Mouse (Mus musculus): ENCODE data around the gene Hoxb6. TPM values are rescaled to one million over a fixed set of nuclear protein-coding genes. Genes with fewer than 3 reads are reported as not detected.

Gene Hoxb6
- polyA plus RNA-seq, 1 experiment from 2014 or later: 0.73 TPM

- no peak for DNase-seq (ENCODE audit: low spot score)
- no peak overlapping the region for H3K4me3 ChIP-seq (ENCODE audit: low read depth, low read length)
- H3K27ac ChIP-seq (replicated peaks; ENCODE audit: low read depth, low read length): no peak overlapping the region
- no peak overlapping the region for H3K9ac ChIP-seq (replicated peaks; ENCODE audit: low read length)
- ATAC-seq (replicated peaks; ENCODE audit: insufficient number of reproducible peaks, low FRiP score, low TSS enrichment, low read depth): no peak
- peak overlapping the region; percentile 2; the same call in 1 of the 2 replicates for H3K4me2 ChIP-seq (ENCODE audit: low read depth, low read length)
- 1% methylated on average over 56 of the region's 58 CpGs for whole genome bisulfite sequencing
- peaks cover 97% of the 10 kb centered on the region for H3K27me3 ChIP-seq (ENCODE audit: control insufficient read depth, insufficient read depth, low read length)
- H3K9me3 ChIP-seq (replicated peaks; ENCODE audit: control insufficient read depth, low read length): no peaks in the 10 kb centered on the region
- H3K4me1 ChIP-seq (ENCODE audit: control insufficient read depth, insufficient read depth, low read length): peaks cover 2% of the 10 kb centered on the region; the same call in 1 of the 2 replicates
- no peaks in the 10 kb centered on the region for H3K36me3 ChIP-seq (replicated peaks; ENCODE audit: control insufficient read depth, insufficient read depth, low read depth, low read length)
Measured at GRCm38 (mm10) chr11:96272024-96272921, 20.0 kb upstream of the Hoxb6 start.

- Histone ChIP-seq H3K9ac (replicated peaks; ENCODE audit: low read length) (no peak overlapping the region), H3K4me3 (ENCODE audit: low read depth, low read length) (no peak overlapping the region), H3K4me1 (ENCODE audit: control insufficient read depth, insufficient read depth, low read length) (peaks cover 2% of the 10 kb centered on the region; the same call in 1 of the 2 replicates), H3K9me3 (replicated peaks; ENCODE audit: control insufficient read depth, low read length) (no peaks in the 10 kb centered on the region), H3K27me3 (ENCODE audit: control insufficient read depth, insufficient read depth, low read length) (peaks cover 99% of the 10 kb centered on the region), H3K36me3 (replicated peaks; ENCODE audit: control insufficient read depth, insufficient read depth, low read depth, low read length) (no peaks in the 10 kb centered on the region), H3K4me2 (ENCODE audit: low read depth, low read length) (no peak overlapping the region), H3K27ac (replicated peaks; ENCODE audit: low read depth, low read length) (no peak overlapping the region)
- 3% methylated on average over 10 of the region's 10 CpGs for WGBS
- ATAC-seq (replicated peaks; ENCODE audit: insufficient number of reproducible peaks, low FRiP score, low TSS enrichment, low read depth) (no peak), DNase-seq (ENCODE audit: low spot score) (no peak)
Measured at GRCm38 (mm10) chr11:96274428-96274827, 17.8 kb upstream of the Hoxb6 start.

- Histone ChIP-seq H3K9ac (replicated peaks; ENCODE audit: low read length) (no peak overlapping the region), H3K27me3 (ENCODE audit: control insufficient read depth, insufficient read depth, low read length) (peaks cover 98% of the 10 kb centered on the region), H3K4me3 (ENCODE audit: low read depth, low read length) (no peak overlapping the region), H3K36me3 (replicated peaks; ENCODE audit: control insufficient read depth, insufficient read depth, low read depth, low read length) (no peaks in the 10 kb centered on the region), H3K27ac (replicated peaks; ENCODE audit: low read depth, low read length) (no peak overlapping the region), H3K4me2 (ENCODE audit: low read depth, low read length) (no peak overlapping the region), H3K4me1 (ENCODE audit: control insufficient read depth, insufficient read depth, low read length) (peaks cover 2% of the 10 kb centered on the region; the same call in 1 of the 2 replicates), H3K9me3 (replicated peaks; ENCODE audit: control insufficient read depth, low read length) (no peaks in the 10 kb centered on the region)
- DNase-seq (ENCODE audit: low spot score) (no peak), ATAC-seq (replicated peaks; ENCODE audit: insufficient number of reproducible peaks, low FRiP score, low TSS enrichment, low read depth) (no peak)
- 5% methylated on average over 4 of the region's 4 CpGs for WGBS
Measured at GRCm38 (mm10) chr11:96275896-96276295, 16.4 kb upstream of the Hoxb6 start.

- peaks cover 96% of the 10 kb centered on the region for H3K27me3 ChIP-seq (ENCODE audit: control insufficient read depth, insufficient read depth, low read length)
- 1% methylated on average over 35 of the region's 35 CpGs for WGBS
- no peak overlapping the region for H3K27ac ChIP-seq (replicated peaks; ENCODE audit: low read depth, low read length)
- H3K9me3 ChIP-seq (replicated peaks; ENCODE audit: control insufficient read depth, low read length): no peaks in the 10 kb centered on the region
- no peak overlapping the region for H3K4me2 ChIP-seq (ENCODE audit: low read depth, low read length)
- ATAC-seq (replicated peaks; ENCODE audit: insufficient number of reproducible peaks, low FRiP score, low TSS enrichment, low read depth) (no peak), DNase-seq (ENCODE audit: low spot score) (no peak)
- no peaks in the 10 kb centered on the region for H3K4me1 ChIP-seq (ENCODE audit: control insufficient read depth, insufficient read depth, low read length)
- H3K4me3 ChIP-seq (ENCODE audit: low read depth, low read length): no peak overlapping the region
- no peak overlapping the region for H3K9ac ChIP-seq (replicated peaks; ENCODE audit: low read length)
- no peaks in the 10 kb centered on the region; the same call in 1 of the 2 replicates for H3K36me3 ChIP-seq (replicated peaks; ENCODE audit: control insufficient read depth, insufficient read depth, low read depth, low read length)
Measured at GRCm38 (mm10) chr11:96277151-96278044, 14.9 kb upstream of the Hoxb6 start.

GRCm38 (mm10) chr11:96278324-96278723 lies 14.0 kb upstream of the Hoxb6 start:
- H3K4me1 ChIP-seq (ENCODE audit: control insufficient read depth, insufficient read depth, low read length): no peaks in the 10 kb centered on the region
- H3K27ac ChIP-seq (replicated peaks; ENCODE audit: low read depth, low read length): no peak overlapping the region
- no peaks in the 10 kb centered on the region; the same call in 1 of the 2 replicates for H3K36me3 ChIP-seq (replicated peaks; ENCODE audit: control insufficient read depth, insufficient read depth, low read depth, low read length)
- DNase-seq (ENCODE audit: low spot score) (no peak), ATAC-seq (replicated peaks; ENCODE audit: insufficient number of reproducible peaks, low FRiP score, low TSS enrichment, low read depth) (no peak)
- peaks cover 94% of the 10 kb centered on the region for H3K27me3 ChIP-seq (ENCODE audit: control insufficient read depth, insufficient read depth, low read length)
- H3K4me2 ChIP-seq (ENCODE audit: low read depth, low read length): no peak overlapping the region
- no peak overlapping the region for H3K4me3 ChIP-seq (ENCODE audit: low read depth, low read length)
- H3K9me3 ChIP-seq (replicated peaks; ENCODE audit: control insufficient read depth, low read length): no peaks in the 10 kb centered on the region
- WGBS: 20% methylated on average over 12 of the region's 14 CpGs
- H3K9ac ChIP-seq (replicated peaks; ENCODE audit: low read length): no peak overlapping the region

GRCm38 (mm10) chr11:96278773-96279172 lies 13.5 kb upstream of the Hoxb6 start:
- under 1% methylated on average over 9 of the region's 9 CpGs for WGBS
- ATAC-seq (replicated peaks; ENCODE audit: insufficient number of reproducible peaks, low FRiP score, low TSS enrichment, low read depth): no peak
- Histone ChIP-seq H3K9ac (replicated peaks; ENCODE audit: low read length) (no peak overlapping the region), H3K4me2 (ENCODE audit: low read depth, low read length) (no peak overlapping the region), H3K9me3 (replicated peaks; ENCODE audit: control insufficient read depth, low read length) (no peaks in the 10 kb centered on the region), H3K36me3 (replicated peaks; ENCODE audit: control insufficient read depth, insufficient read depth, low read depth, low read length) (no peaks in the 10 kb centered on the region; the same call in 1 of the 2 replicates), H3K4me1 (ENCODE audit: control insufficient read depth, insufficient read depth, low read length) (no peaks in the 10 kb centered on the region), H3K27ac (replicated peaks; ENCODE audit: low read depth, low read length) (no peak overlapping the region), H3K27me3 (ENCODE audit: control insufficient read depth, insufficient read depth, low read length) (peaks cover 93% of the 10 kb centered on the region), H3K4me3 (ENCODE audit: low read depth, low read length) (no peak overlapping the region)
- peak; percentile 91 for DNase-seq (ENCODE audit: low spot score)

- Histone ChIP-seq H3K36me3 (replicated peaks; ENCODE audit: control insufficient read depth, insufficient read depth, low read depth, low read length) (no peaks in the 10 kb centered on the region; the same call in 1 of the 2 replicates), H3K27ac (replicated peaks; ENCODE audit: low read depth, low read length) (no peak overlapping the region), H3K4me2 (ENCODE audit: low read depth, low read length) (no peak overlapping the region), H3K27me3 (ENCODE audit: control insufficient read depth, insufficient read depth, low read length) (peaks cover 91% of the 10 kb centered on the region), H3K9me3 (replicated peaks; ENCODE audit: control insufficient read depth, low read length) (no peaks in the 10 kb centered on the region), H3K4me1 (ENCODE audit: control insufficient read depth, insufficient read depth, low read length) (no peaks in the 10 kb centered on the region), H3K4me3 (ENCODE audit: low read depth, low read length) (no peak overlapping the region), H3K9ac (replicated peaks; ENCODE audit: low read length) (no peak overlapping the region)
- WGBS: 2% methylated on average over 31 of the region's 31 CpGs
- DNase-seq (ENCODE audit: low spot score) (no peak), ATAC-seq (replicated peaks; ENCODE audit: insufficient number of reproducible peaks, low FRiP score, low TSS enrichment, low read depth) (no peak)
Measured at GRCm38 (mm10) chr11:96279421-96280233, 12.6 kb upstream of the Hoxb6 start.

All from embryonic facial prominence, embryonic 11.5 days (tissue).